Mouse (Mus musculus): ENCODE results near the gene Tmem132c. TPM values are rescaled to one million over a fixed set of nuclear protein-coding genes. Genes with fewer than 3 reads are reported as not detected.

The Tmem132c gene
- polyA plus RNA-seq, 1 experiment from 2014 or later = 3.5 TPM

GRCm38 (mm10) chr5:127336908-127337265, 95.3 kb downstream of the Tmem132c start:
- ATAC-seq (replicated peaks; ENCODE audit: insufficient number of reproducible peaks, low FRiP score, low TSS enrichment) = no peak
- 47% methylated on average over 5 of the region's 5 CpGs for WGBS (ENCODE audit: insufficient replicate concordance)
- Histone ChIP-seq H3K9ac (ENCODE audit: low read depth, low read length) (no peak overlapping the region), H3K36me3 (ENCODE audit: control insufficient read depth, insufficient read depth, low read length) (no peaks in the 10 kb centered on the region), H3K9me3 (replicated peaks; ENCODE audit: control insufficient read depth, low read length) (no peaks in the 10 kb centered on the region), H3K4me3 (ENCODE audit: low read depth, low read length) (no peak overlapping the region), H3K27me3 (ENCODE audit: control insufficient read depth, insufficient read depth, low read length) (no peaks in the 10 kb centered on the region), H3K4me2 (no peak overlapping the region), H3K27ac (ENCODE audit: low read depth, low read length) (no peak overlapping the region), H3K4me1 (ENCODE audit: control insufficient read depth, insufficient read depth, low read length) (peaks cover 13% of the 10 kb centered on the region)

- no peak overlapping the region for H3K4me2 ChIP-seq
- H3K27me3 ChIP-seq (ENCODE audit: control insufficient read depth, insufficient read depth, low read length) = no peaks in the 10 kb centered on the region
- no peak overlapping the region for H3K27ac ChIP-seq (ENCODE audit: low read depth, low read length)
Measured at GRCm38 (mm10) chr5:127339016-127339435, 97.4 kb downstream of the Tmem132c start.

GRCm38 (mm10) chr5:127341158-127341557, 99.5 kb downstream of the Tmem132c start:
- no peak overlapping the region for H3K27ac ChIP-seq (ENCODE audit: low read depth, low read length)
- no peak overlapping the region for H3K4me2 ChIP-seq
- H3K4me1 ChIP-seq (ENCODE audit: control insufficient read depth, insufficient read depth, low read length) = peaks cover 13% of the 10 kb centered on the region
- H3K4me3 ChIP-seq (ENCODE audit: low read depth, low read length) = no peak overlapping the region
- H3K27me3 ChIP-seq (ENCODE audit: control insufficient read depth, insufficient read depth, low read length) = no peaks in the 10 kb centered on the region
- no peaks in the 10 kb centered on the region for H3K9me3 ChIP-seq (replicated peaks; ENCODE audit: control insufficient read depth, low read length)
- ATAC-seq (replicated peaks; ENCODE audit: insufficient number of reproducible peaks, low FRiP score, low TSS enrichment) = no peak
- 30% methylated on average over 3 of the region's 3 CpGs for WGBS (ENCODE audit: insufficient replicate concordance)
- no peak overlapping the region for H3K9ac ChIP-seq (ENCODE audit: low read depth, low read length)
- H3K36me3 ChIP-seq (ENCODE audit: control insufficient read depth, insufficient read depth, low read length) = no peaks in the 10 kb centered on the region

More at GRCm38 (mm10) chr5:127339016-127339435, 97.4 kb downstream of the Tmem132c start:
- Histone ChIP-seq H3K9ac (ENCODE audit: low read depth, low read length) (no peak overlapping the region), H3K4me3 (ENCODE audit: low read depth, low read length) (no peak overlapping the region), H3K36me3 (ENCODE audit: control insufficient read depth, insufficient read depth, low read length) (no peaks in the 10 kb centered on the region), H3K9me3 (replicated peaks; ENCODE audit: control insufficient read depth, low read length) (no peaks in the 10 kb centered on the region), H3K4me1 (ENCODE audit: control insufficient read depth, insufficient read depth, low read length) (peaks cover 13% of the 10 kb centered on the region)
- no peak for ATAC-seq (replicated peaks; ENCODE audit: insufficient number of reproducible peaks, low FRiP score, low TSS enrichment)
- WGBS (ENCODE audit: insufficient replicate concordance) = 11% methylated on average over 5 of the region's 5 CpGs

- H3K36me3 ChIP-seq (ENCODE audit: control insufficient read depth, insufficient read depth, low read length) = no peaks in the 10 kb centered on the region
- no peak overlapping the region for H3K9ac ChIP-seq (ENCODE audit: low read depth, low read length)
- H3K27ac ChIP-seq (ENCODE audit: low read depth, low read length) = no peak overlapping the region
- no peaks in the 10 kb centered on the region for H3K27me3 ChIP-seq (ENCODE audit: control insufficient read depth, insufficient read depth, low read length)
- H3K4me2 ChIP-seq = no peak overlapping the region
- ATAC-seq (replicated peaks; ENCODE audit: insufficient number of reproducible peaks, low FRiP score, low TSS enrichment) = no peak
- WGBS (ENCODE audit: insufficient replicate concordance) = 29% methylated on average over 2 of the region's 2 CpGs
- H3K9me3 ChIP-seq (replicated peaks; ENCODE audit: control insufficient read depth, low read length) = no peaks in the 10 kb centered on the region
- no peak overlapping the region for H3K4me3 ChIP-seq (ENCODE audit: low read depth, low read length)
- H3K4me1 ChIP-seq (ENCODE audit: control insufficient read depth, insufficient read depth, low read length) = no peaks in the 10 kb centered on the region
Measured at GRCm38 (mm10) chr5:127344721-127345120, 103.1 kb downstream of the Tmem132c start.

GRCm38 (mm10) chr5:127346364-127346763, 104.8 kb downstream of the Tmem132c start:
- Histone ChIP-seq H3K9ac (ENCODE audit: low read depth, low read length) (no peak overlapping the region), H3K4me3 (ENCODE audit: low read depth, low read length) (no peak overlapping the region), H3K4me1 (ENCODE audit: control insufficient read depth, insufficient read depth, low read length) (no peaks in the 10 kb centered on the region), H3K27ac (ENCODE audit: low read depth, low read length) (no peak overlapping the region), H3K9me3 (replicated peaks; ENCODE audit: control insufficient read depth, low read length) (no peaks in the 10 kb centered on the region), H3K27me3 (ENCODE audit: control insufficient read depth, insufficient read depth, low read length) (no peaks in the 10 kb centered on the region), H3K4me2 (no peak overlapping the region), H3K36me3 (ENCODE audit: control insufficient read depth, insufficient read depth, low read length) (no peaks in the 10 kb centered on the region)
- WGBS (ENCODE audit: insufficient replicate concordance) = 71% methylated on average over 2 of the region's 2 CpGs
- no peak for ATAC-seq (replicated peaks; ENCODE audit: insufficient number of reproducible peaks, low FRiP score, low TSS enrichment)

GRCm38 (mm10) chr5:127347053-127347748, 105.6 kb downstream of the Tmem132c start:
- whole genome bisulfite sequencing (ENCODE audit: insufficient replicate concordance) = 79% methylated on average over 12 of the region's 12 CpGs
- Histone ChIP-seq H3K4me2 (no peak overlapping the region), H3K9ac (ENCODE audit: low read depth, low read length) (no peak overlapping the region), H3K4me3 (ENCODE audit: low read depth, low read length) (no peak overlapping the region), H3K36me3 (ENCODE audit: control insufficient read depth, insufficient read depth, low read length) (no peaks in the 10 kb centered on the region), H3K4me1 (ENCODE audit: control insufficient read depth, insufficient read depth, low read length) (no peaks in the 10 kb centered on the region), H3K9me3 (replicated peaks; ENCODE audit: control insufficient read depth, low read length) (no peaks in the 10 kb centered on the region), H3K27ac (ENCODE audit: low read depth, low read length) (no peak overlapping the region), H3K27me3 (ENCODE audit: control insufficient read depth, insufficient read depth, low read length) (no peaks in the 10 kb centered on the region)
- ATAC-seq (replicated peaks; ENCODE audit: insufficient number of reproducible peaks, low FRiP score, low TSS enrichment) = no peak

- Histone ChIP-seq H3K9me3 (replicated peaks; ENCODE audit: control insufficient read depth, low read length) (no peaks in the 10 kb centered on the region), H3K4me1 (ENCODE audit: control insufficient read depth, insufficient read depth, low read length) (no peaks in the 10 kb centered on the region), H3K4me3 (ENCODE audit: low read depth, low read length) (no peak overlapping the region), H3K4me2 (no peak overlapping the region), H3K27me3 (ENCODE audit: control insufficient read depth, insufficient read depth, low read length) (no peaks in the 10 kb centered on the region), H3K9ac (ENCODE audit: low read depth, low read length) (no peak overlapping the region), H3K36me3 (ENCODE audit: control insufficient read depth, insufficient read depth, low read length) (no peaks in the 10 kb centered on the region), H3K27ac (ENCODE audit: low read depth, low read length) (no peak overlapping the region)
- 70% methylated on average over 9 of the region's 9 CpGs for WGBS (ENCODE audit: insufficient replicate concordance)
- no peak for ATAC-seq (replicated peaks; ENCODE audit: insufficient number of reproducible peaks, low FRiP score, low TSS enrichment)
Measured at GRCm38 (mm10) chr5:127349221-127350065, 107.8 kb downstream of the Tmem132c start.

GRCm38 (mm10) chr5:127353002-127353401, 111.4 kb downstream of the Tmem132c start:
- H3K27ac ChIP-seq (ENCODE audit: low read depth, low read length) = no peak overlapping the region
- no peak overlapping the region for H3K4me3 ChIP-seq (ENCODE audit: low read depth, low read length)
- no peak overlapping the region for H3K9ac ChIP-seq (ENCODE audit: low read depth, low read length)
- H3K27me3 ChIP-seq (ENCODE audit: control insufficient read depth, insufficient read depth, low read length) = no peaks in the 10 kb centered on the region
- H3K4me1 ChIP-seq (ENCODE audit: control insufficient read depth, insufficient read depth, low read length) = peaks cover 3% of the 10 kb centered on the region; the same call in 1 of the 2 replicates
- no peaks in the 10 kb centered on the region for H3K9me3 ChIP-seq (replicated peaks; ENCODE audit: control insufficient read depth, low read length)
- WGBS (ENCODE audit: insufficient replicate concordance) = 72% methylated on average over 2 of the region's 2 CpGs
- H3K36me3 ChIP-seq (ENCODE audit: control insufficient read depth, insufficient read depth, low read length) = no peaks in the 10 kb centered on the region
- no peak overlapping the region for H3K4me2 ChIP-seq
- no peak for ATAC-seq (replicated peaks; ENCODE audit: insufficient number of reproducible peaks, low FRiP score, low TSS enrichment)
